Mouse (Mus musculus) retina, postnatal 1 day (tissue): ENCODE data around the gene Fam20b.

Experiments
- DNase-seq: peaks from one replicate; pipeline ENCODE4 v3.0.0-alpha.2; 2012

Fam20b gene

GRCm38 (mm10) chr1:156727234-156728108 lies 8.6 kb upstream of the Fam20b start:
- no peak for DNase-seq

DNA sequence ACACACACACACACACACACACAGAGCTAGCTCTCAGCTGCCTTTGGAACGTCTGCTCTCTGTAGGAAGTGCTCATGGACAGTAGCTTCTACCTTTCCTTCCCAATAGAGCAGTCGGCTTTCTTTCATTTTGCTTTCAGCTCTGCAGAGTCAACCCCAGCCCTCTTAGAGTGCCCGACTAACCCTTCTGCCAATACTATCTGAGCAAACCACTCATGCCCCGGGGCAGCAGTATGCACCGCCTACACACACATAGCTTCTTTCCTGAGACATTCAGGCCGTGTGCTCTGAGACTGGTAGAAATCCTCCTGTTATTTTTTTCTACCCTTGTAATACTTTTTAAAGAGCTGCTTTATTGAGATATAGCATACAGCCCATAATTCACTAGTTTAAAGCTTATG lies 3.2 kb upstream of the Fam20b start:
- peak; percentile 34 for DNase-seq

DNA sequence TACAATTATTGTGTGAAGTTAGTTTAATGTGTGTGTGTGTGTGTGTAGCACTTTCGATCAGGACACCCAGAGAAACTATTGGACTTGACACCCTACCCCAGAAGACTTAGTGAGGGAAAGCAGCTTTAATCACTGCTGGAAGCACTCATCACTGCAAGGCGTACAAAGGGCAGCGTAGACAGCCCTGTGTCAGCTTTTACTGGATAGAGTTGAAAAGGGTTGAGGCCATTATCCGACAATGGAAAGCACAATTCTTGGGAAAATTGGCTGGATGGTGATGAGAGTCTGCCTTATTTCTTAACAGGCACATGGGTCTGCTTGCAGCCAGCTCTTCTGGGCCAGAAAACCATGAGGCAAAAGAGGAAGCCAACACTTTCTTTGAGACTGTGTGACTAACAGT lies 1.2 kb upstream of the Fam20b start:
- DNase-seq, result no peak

DNA sequence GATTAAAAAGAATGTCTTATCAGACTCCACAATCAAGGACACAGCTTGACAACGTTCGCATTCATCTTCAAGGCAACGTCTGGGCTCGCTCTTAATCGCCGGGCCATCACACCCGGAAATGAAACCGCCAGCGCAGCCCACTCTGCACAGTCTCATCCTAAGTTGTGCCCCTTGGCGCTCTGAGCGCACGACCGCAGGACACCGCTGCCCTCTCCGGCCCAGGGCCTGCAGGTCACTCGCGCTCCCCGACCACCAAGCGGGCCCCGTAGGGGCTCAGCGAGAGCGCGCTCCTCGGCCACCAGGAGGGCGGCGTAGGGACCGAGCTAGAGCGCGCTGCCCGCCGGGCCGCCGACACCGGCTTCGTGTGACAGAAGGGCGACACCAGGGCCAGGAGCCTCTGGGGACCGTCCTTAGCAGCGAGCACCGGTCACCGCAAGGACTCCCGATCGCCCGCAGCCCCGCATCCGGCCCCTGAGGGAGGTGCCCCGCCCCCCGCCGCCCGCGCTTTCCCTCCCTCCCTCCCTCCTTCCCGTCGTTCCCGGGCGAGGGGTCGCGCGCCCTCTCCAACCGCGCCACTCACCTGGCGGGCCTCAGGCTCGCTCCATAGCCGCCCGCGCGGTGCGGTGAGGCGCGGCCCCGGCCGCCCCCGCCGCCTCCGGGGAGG lies 468 bp downstream of the Fam20b start:
- peak; percentile 88 for DNase-seq

DNA sequence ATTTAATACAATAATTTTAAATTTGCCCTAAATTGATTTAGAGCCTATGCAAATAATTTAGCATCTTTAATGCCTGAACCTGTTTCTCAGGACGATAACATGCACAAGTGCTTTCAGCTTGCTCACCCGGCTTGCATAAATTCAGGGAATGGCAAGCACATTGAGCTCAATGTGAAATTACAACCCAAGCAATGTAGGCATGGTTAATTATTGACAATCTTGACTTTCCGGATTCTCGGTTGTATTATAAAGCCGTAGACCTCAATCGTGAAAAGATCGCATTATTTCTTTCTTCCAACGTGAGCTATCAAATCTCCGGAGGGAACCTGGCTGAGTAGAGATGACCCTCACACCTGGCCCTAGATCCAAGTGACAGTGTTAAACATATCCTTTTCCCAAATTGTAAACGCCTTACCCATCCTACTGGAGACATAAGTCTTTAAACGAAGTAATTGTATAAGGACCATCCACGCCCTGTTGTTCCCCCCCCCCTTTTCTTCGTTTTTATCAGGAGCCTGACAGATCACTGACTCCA lies 1.1 kb downstream of the Fam20b start:
- no peak for DNase-seq

GRCm38 (mm10) chr1:156716681-156717080 lies 2.2 kb downstream of the Fam20b start:
- no peak for DNase-seq

DNA sequence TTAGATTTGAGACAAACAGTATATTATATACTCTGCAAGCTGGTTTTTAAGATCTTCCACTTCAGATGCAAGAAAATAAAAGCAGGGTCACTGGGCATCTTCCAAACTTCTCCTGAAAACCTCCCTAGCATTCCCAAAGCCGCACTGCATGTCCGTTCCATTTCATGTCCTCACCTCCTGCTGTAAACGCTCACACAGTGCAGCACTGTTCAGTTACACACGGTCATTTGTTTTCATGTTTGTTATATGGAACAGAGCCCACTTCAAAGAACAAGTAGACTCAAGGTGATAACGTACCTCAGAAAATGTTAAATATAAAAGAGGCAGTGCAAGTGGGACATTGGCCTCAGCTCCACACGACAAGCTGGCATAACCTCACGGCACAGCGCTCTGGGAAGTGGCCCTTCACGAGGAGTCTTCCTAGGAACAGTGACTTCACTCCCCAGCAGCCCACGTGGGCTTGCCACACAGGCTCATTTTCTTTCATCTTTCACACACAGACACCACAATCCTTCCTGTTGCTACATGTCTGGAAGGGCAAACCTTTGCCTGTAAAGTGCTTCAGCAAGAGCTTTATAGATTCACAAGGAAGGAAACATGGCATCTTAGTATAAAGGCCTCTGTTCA lies 8.3 kb downstream of the Fam20b start:
- DNase-seq, result no peak

- DNase-seq, result no peak
Observed at GRCm38 (mm10) chr1:156708672-156709071, 10.2 kb downstream of the Fam20b start.

DNA sequence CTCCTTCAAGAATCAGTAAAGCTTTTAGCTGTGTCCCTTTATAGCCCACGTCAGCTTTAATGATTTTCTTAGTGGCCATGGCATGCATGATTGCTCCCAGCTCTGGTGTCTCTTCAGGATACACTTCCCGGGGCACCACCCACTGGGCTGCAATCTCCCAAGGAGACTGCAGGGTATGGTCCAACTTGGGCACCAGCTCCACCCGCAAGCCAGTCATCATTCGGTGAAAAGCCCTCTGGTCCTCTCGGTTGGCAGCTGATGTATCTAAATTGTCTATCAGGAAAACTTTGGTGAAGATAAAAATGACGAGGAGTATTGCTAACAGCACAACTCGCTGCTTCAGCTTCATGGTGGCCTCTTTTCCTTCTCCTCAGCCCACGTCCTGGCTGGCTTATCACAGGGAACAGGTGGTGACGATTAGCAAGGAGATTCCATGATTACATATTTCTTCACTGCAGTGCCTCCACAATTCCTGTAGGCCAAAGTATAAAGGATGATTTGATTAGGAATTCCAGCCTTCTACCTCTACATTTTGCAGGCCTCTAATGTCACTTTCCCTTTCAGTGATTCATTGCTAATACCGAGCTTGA lies 13.1 kb downstream of the Fam20b start:
- DNase-seq, result no peak

- no peak for DNase-seq
Observed at GRCm38 (mm10) chr1:156703444-156703843, 15.4 kb downstream of the Fam20b start.

DNA sequence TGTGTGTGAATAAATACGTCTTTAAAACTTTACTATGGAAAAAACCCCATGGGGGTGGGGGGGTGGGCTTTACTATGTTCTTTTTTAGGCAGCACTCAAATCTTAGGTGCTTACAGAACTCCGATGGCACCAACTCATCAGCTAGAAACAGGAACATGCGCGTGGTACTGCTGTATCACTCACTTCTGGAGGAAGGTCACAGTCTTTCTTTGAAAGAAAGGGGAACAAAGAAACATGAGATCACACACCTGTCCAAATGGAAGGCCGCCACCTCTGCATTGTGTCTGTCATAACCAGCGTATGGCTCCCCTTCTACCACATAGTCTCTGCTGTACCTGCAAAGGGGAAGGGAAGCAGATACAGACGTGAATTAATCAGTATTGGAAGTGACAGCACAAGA lies 16.7 kb downstream of the Fam20b start:
- DNase-seq, result no peak

GRCm38 (mm10) chr1:156686025-156686661 lies 32.7 kb downstream of the Fam20b start:
- DNase-seq, result no peak

DNA sequence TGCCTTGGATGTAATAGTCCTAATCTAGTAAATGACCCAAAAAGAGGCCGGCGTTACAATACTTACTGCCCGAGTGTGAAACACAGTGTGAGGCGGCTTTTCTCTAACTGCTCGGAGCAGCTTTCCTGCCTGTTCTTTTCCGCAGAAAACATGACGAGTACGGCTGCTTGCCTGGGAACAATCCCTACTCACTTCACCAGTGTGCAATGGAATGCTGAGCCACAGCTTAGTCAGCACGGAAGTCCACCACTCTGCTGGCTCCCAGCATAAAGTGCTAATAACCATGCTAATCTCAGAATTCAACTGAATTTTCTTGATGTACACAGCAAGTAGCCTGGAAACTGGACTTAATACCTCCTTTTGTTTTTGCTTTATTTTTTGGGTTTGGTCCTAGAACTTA lies 39.3 kb downstream of the Fam20b start:
- DNase-seq, result no peak

- DNase-seq, result no peak
Observed at GRCm38 (mm10) chr1:156677230-156677629, 41.7 kb downstream of the Fam20b start.

DNA sequence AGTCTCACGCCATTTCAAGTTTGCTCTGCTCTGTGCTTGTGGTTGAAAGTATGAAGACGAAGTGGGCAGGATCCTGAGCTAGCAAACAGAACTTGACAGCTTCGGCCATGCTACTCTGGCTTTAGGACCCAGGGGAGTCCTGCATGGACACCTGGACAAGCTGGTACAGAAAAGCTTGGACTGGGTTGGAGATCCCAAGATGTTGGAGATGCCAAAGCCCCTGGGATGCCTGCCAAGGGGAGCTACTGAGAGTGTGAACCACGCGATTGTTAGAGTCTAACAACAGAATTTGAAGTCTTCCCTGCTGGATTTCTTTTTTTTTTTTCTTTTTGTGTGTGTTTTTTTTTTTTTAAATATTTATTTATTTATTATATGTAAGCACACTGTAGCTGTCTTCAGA lies 42.3 kb downstream of the Fam20b start:
- no peak for DNase-seq

- DNase-seq, result peak; percentile 76
Observed at GRCm38 (mm10) chr1:156676171-156676570, 42.7 kb downstream of the Fam20b start.

DNA sequence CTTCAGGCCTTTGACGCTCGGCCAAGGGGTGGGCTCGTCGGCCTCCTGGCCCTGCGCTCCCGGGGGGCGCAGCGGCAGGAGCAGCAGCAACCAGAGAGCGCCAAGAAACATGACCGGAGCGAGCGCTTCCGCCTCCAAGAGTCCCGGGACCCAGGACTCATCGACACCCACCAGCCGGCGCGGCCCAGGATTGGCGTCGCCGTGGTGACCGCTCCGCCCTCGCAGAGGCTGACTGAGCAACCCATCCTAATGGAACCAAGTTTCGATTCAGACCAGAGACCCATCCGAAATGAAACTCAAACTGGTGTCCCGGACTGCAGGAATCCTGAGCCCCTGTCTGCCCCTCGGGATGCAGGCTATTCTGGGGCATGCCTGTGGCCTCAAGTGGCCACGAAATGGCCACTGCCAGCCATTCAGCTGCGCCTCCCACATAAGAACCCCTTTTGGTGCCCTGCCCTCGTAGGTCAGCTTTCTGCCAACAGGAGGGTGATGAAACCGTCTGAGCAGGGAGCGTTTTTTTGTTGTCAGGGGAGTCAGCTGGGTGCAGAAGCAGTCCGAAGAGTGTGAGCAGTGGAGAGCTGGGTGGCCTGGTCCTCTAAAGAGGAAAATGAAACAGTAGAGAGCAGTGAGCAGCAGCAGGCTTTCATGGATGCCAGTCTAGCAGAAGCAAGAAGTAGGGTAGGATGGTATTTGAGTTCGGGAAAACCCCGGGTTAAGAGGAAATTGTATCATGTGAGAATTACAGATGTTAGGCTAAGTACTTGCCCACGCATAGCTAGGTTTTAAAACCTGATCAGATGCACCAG lies 44.5 kb downstream of the Fam20b start, which contains the start of gene Tor3a:
TSS of gene Tor3a (minus strand) at position 162 of the 806 bp plus-strand sequence.
- DNase-seq, result peak; percentile 77

DNA sequence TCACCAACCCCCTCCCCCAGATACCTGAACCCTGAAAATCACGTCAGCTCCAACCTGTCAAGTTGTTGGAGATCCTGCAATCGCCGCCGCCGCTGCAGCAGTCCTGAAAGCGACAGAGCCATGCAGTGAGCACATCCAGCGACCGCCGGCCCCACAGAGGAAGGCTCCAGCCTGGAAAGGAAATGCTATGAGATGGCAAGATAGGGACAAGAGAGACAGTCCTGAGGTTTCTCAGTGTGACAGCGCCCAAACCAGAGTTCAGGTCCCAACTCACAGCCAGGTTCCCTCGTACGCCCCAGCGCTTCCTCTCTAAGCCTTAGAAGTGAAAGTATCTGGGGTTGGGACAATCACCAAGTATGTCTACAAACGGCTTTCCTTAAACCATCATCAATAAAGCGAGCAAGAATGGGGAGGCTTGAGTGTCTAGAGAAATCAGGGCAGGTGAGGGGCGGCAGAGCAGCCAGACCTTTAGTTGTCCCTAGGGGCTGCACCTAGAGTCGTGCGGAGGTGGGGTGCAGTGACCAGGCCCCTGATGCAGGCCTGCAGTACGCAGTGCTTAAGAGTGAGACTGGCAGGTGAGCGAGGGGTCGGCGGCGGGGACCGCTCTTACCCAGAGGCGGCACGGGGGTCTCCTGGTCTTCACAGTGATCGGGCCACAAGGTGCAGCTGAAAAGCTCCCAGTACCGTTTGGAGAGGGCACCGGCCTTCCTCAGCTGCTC lies 45.3 kb downstream of the Fam20b start:
- DNase-seq, result peak; percentile 48

- DNase-seq, result peak; percentile 42
Observed at GRCm38 (mm10) chr1:156672720-156673475, 46.0 kb downstream of the Fam20b start.

DNA sequence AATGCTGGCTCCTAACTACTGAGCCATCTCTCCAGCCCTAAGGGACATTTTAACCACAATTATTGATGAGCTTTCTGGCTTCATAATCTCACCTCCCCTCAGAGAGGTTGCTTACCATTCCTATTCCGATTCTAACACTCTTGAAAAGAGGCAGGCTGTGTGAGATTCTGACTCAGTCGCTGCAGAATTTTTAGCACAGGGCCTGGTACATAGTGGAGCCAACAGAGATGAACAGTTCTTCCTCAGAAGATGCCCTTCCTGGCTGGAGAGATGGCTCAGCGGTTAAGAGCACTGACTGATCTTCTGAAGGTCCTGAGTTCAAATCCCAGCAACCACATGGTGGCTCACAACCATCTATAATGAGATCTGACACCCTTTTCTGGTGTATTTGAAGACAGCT lies 47.0 kb downstream of the Fam20b start:
- DNase-seq, result no peak
